19 mouse cellular contexts compared by ENCODE assay signal in genomic region chr1:78409396-78409795, GRCm38 (mm10).
DNase-seq lines count a peak whose midpoint lies in the region; TF ChIP-seq lines count a peak whose summit lies in the region.
"Had no signal": no experiment of that assay in that cellular context is flagged by ENCODE, and none has a peak within 500 bp of the region (broad histone marks: within the 10 kb centered on the region; RNA-seq: fewer than 3 reads in every experiment).

No protein-coding gene starts in this region.

- no peaks in the 10 kb centered on the region for H3K9me3 ChIP-seq in heart, embryonic 10.5 days
- H3K9me3 ChIP-seq: G1E had no signal

- 85% methylated on average over 2 of the region's 2 CpGs for WGBS in heart, adult 2 months
- WGBS in heart, embryonic 10.5 days = 86% methylated on average over 2 of the region's 2 CpGs

- TF ChIP-seq EP300 in heart, adult 2 months (IDR thresholded peaks at IDR 0.05; ENCODE audit: insufficient read depth, low read depth, low read length) = no peak

- H3K4me3 ChIP-seq in heart, adult 2 months = no peak overlapping the region
- H3K4me3 ChIP-seq in heart, embryonic 10.5 days = no peak overlapping the region

- intact Hi-C loops in heart, adult 2 months (cut with DNase I) = no loop called here

- no peak overlapping the region for H3K27ac ChIP-seq in heart, adult 2 months
- no peak overlapping the region for H3K27ac ChIP-seq in heart, embryonic 10.5 days

- H3K79me2 ChIP-seq in heart, adult 2 months (replicated peaks; ENCODE audit: control insufficient read depth, insufficient read depth, low read length) = no peaks in the 10 kb centered on the region

- H3K9ac ChIP-seq in heart, adult 2 months (ENCODE audit: low read depth, low read length) = no peak overlapping the region

- H3K27me3 ChIP-seq in heart, adult 2 months (ENCODE audit: control insufficient read depth, insufficient read depth, low read length) = no peaks in the 10 kb centered on the region
- no peaks in the 10 kb centered on the region for H3K27me3 ChIP-seq in heart, embryonic 10.5 days (ENCODE audit: insufficient read depth, poor library complexity, severe bottlenecking)
- H3K27me3 ChIP-seq: CH12.LX, Patski had no signal

- no peak for TF ChIP-seq POLR2A in heart, adult 2 months (IDR thresholded peaks at IDR 0.05; ENCODE audit: insufficient read depth, low read depth, low read length)

- peak; percentile 74 for DNase-seq in heart, adult 11 months
- DNase-seq in heart, adult 2 months = no peak
- DNase-seq in heart, embryonic 10.5 days (ENCODE audit: low spot score) = peak; percentile 51
- DNase-seq in heart, adult 8-10 months (ENCODE audit: low spot score) = no peak
- peak; percentile 31 for DNase-seq in ZHBTc4 (ENCODE audit: low read depth, low spot score)
- DNase-seq in urinary bladder, postnatal 14 days (ENCODE audit: low spot score) = no peak
- DNase-seq: adrenal gland, adult 2 months; adrenal gland, adult 8-10 months; adrenal gland, postnatal 10 days; adrenal gland, postnatal 14 days; adrenal gland, postnatal 25 days; adrenal gland, postnatal 36 days; B cell, adult 2 months; cerebellum, adult 11 months; cerebellum, adult 11-12 months; cerebellum, adult 18-20 months had no signal

- TF ChIP-seq CTCF in heart, adult 2 months (IDR thresholded peaks at IDR 0.05) = no peak

- no peaks in the 10 kb centered on the region for H3K4me1 ChIP-seq in heart, adult 2 months (ENCODE audit: control insufficient read depth, insufficient read depth, low read length)
- H3K4me1 ChIP-seq in heart, embryonic 10.5 days = peaks cover 9% of the 10 kb centered on the region; the same call in 1 of the 2 replicates

- no peaks in the 10 kb centered on the region for H3K36me3 ChIP-seq in heart, adult 2 months (ENCODE audit: control insufficient read depth, insufficient read depth, low read length)
- no peaks in the 10 kb centered on the region for H3K36me3 ChIP-seq in heart, embryonic 10.5 days

Comparison
In these comparisons a context has a peak if more than half of its experiments do, and no peak if none do; other contexts are left out.
1. DNase-seq: peak in heart, adult 11 months (single experiment), heart, embryonic 10.5 days (single experiment) and ZHBTc4 (single experiment); none in heart, adult 2 months (0 of 2), heart, adult 8-10 months (single experiment) and urinary bladder, postnatal 14 days (single experiment).